Mouse (Mus musculus) neutrophil, adult 65 days (primary cell): Measurements from ENCODE around the gene Yju2. TPM values are rescaled to one million over a fixed set of nuclear protein-coding genes. Genes with fewer than 3 reads are reported as not detected.

Experiments
- total RNA-seq: library from RNA; stranded (reverse); gene quantifications from 2 replicates; pipeline ENCODE4 v1.2.4, GENCODE M21; 2023

The Yju2 gene
- total RNA-seq: 26.9 and 29.0 TPM in 2 replicates

GRCm38 (mm10) chr17:55958918-55959728 is at the start of gene Yju2:
Gene Yju2 (plus strand): TSS chr17:55959099.

GRCm38 (mm10) chr17:55949400-55949799 is 9.5 kb upstream of the Yju2 start, which contains the start of gene Zfp119b:
Gene Zfp119b (minus strand): TSS chr17:55949500.

GRCm38 (mm10) chr17:55952447-55953027 is 6.4 kb upstream of the Yju2 start, which contains the start of gene Ebi3:
Gene Ebi3 (plus strand): TSS chr17:55952640.

GRCm38 (mm10) chr17:55969966-55970891 is 11.3 kb downstream of the Yju2 start, which contains the start of gene Shd:
Gene Shd (plus strand): TSS chr17:55970467.

GRCm38 (mm10) chr17:55986030-55986961 is 27.4 kb downstream of the Yju2 start, which contains the start of gene Fsd1:
Gene Fsd1 (plus strand): TSS chr17:55986509.

GRCm38 (mm10) chr17:56005415-56006061 is 46.6 kb downstream of the Yju2 start, which contains the start of the genes Stap2 and Mpnd:
Gene Stap2 (minus strand): TSS chr17:56005584.
Gene Mpnd (plus strand): TSS chr17:56005711.

Other genes starting within 250 kb of the Yju2 start
- 19.6 and 21.3 TPM in 2 replicates for gene Pot1b, start 246.5 kb upstream of the Yju2 start, total RNA-seq
- gene Adgre4, start 209.1 kb upstream of the Yju2 start, total RNA-seq: 6.1 and 8.5 TPM in 2 replicates
- 3.7 and 5.1 TPM in 2 replicates for gene Zfp119a, start 80.2 kb upstream of the Yju2 start, total RNA-seq
- 6.5 and 7.2 TPM in 2 replicates for gene Zfp959, start 67.0 kb upstream of the Yju2 start, total RNA-seq
- gene Zfp119b, start 9.6 kb upstream of the Yju2 start, total RNA-seq: 5.1 and 5.3 TPM in 2 replicates
- gene Ebi3, start 6.5 kb upstream of the Yju2 start, total RNA-seq: 161 and 166 TPM in 2 replicates
- 1.9 and 3.7 TPM in 2 replicates for gene Shd, start 11.4 kb downstream of the Yju2 start, total RNA-seq
- not detected in 2 replicates for gene Fsd1, start 27.4 kb downstream of the Yju2 start, total RNA-seq
- gene Stap2, start 46.5 kb downstream of the Yju2 start, total RNA-seq: 1.1 and 2.1 TPM in 2 replicates
- gene Mpnd, start 46.6 kb downstream of the Yju2 start, total RNA-seq: 29.5 and 35.2 TPM in 2 replicates
- gene Sh3gl1, start 77.5 kb downstream of the Yju2 start, total RNA-seq: 56.4 and 58.3 TPM in 2 replicates
- gene Chaf1a, start 81.3 kb downstream of the Yju2 start, total RNA-seq: 15.4 and 20.6 TPM in 2 replicates
- gene Ubxn6, start 115.9 kb downstream of the Yju2 start, total RNA-seq: 34.6 and 43.8 TPM in 2 replicates
- gene Hdgfl2, start 120.5 kb downstream of the Yju2 start, total RNA-seq: 39.1 and 57.9 TPM in 2 replicates
- 0.27 and 0.44 TPM in 2 replicates for gene Plin4, start 150.7 kb downstream of the Yju2 start, total RNA-seq
- 0.60 and 0.84 TPM in 2 replicates for gene Plin5, start 158.5 kb downstream of the Yju2 start, total RNA-seq
- 220 and 249 TPM in 2 replicates for gene Lrg1, start 162.9 kb downstream of the Yju2 start, total RNA-seq
- 4.8 and 5.1 TPM in 2 replicates for gene Sema6b, start 181.2 kb downstream of the Yju2 start, total RNA-seq
- 0.76 and 1.0 TPM in 2 replicates for gene Tnfaip8l1, start 203.4 kb downstream of the Yju2 start, total RNA-seq
- 27.1 and 28.7 TPM in 2 replicates for gene Mydgf, start 224.8 kb downstream of the Yju2 start, total RNA-seq